ENCODE assay signal across 8 mouse cellular contexts in genomic region chr9:28247742-28248503, GRCm38 (mm10).
A peak's percentile ranks its signal among the peaks of the same experiment; 100 is the strongest.
DNase-seq lines count a peak whose midpoint lies in the region; ATAC-seq and TF ChIP-seq lines count a peak whose summit lies in the region.

No protein-coding gene starts in this region.

- H3K36me3 ChIP-seq in intestine, postnatal 0 days (ENCODE audit: control insufficient read depth, insufficient read depth): no peaks in the 10 kb centered on the region
- no peaks in the 10 kb centered on the region for H3K36me3 ChIP-seq in intestine, embryonic 15.5 days
- no peaks in the 10 kb centered on the region for H3K36me3 ChIP-seq in hindbrain, embryonic 15.5 days

- no peaks in the 10 kb centered on the region for H3K9me3 ChIP-seq in intestine, postnatal 0 days (ENCODE audit: control insufficient read depth)
- H3K9me3 ChIP-seq in intestine, embryonic 15.5 days: no peaks in the 10 kb centered on the region
- no peaks in the 10 kb centered on the region for H3K9me3 ChIP-seq in hindbrain, embryonic 15.5 days

- DNase-seq in ES-CJ7 (ENCODE audit: low read depth, low spot score): peak; percentile 43
- peak; percentile 45 to 65 for DNase-seq in cerebellum, postnatal 14 days
- DNase-seq in B cell, adult 2 months: no peak
- DNase-seq in thymus, adult 18-20 months: no peak
- no peak for DNase-seq in ovary, postnatal 36 days (ENCODE audit: low spot score)

- no peaks in the 10 kb centered on the region for H3K4me1 ChIP-seq in intestine, postnatal 0 days (replicated peaks; ENCODE audit: control insufficient read depth, insufficient read depth, low read length)
- H3K4me1 ChIP-seq in intestine, embryonic 15.5 days (replicated peaks): no peaks in the 10 kb centered on the region
- no peaks in the 10 kb centered on the region for H3K4me1 ChIP-seq in hindbrain, embryonic 15.5 days (replicated peaks)

- no peak overlapping the region for H3K4me3 ChIP-seq in intestine, postnatal 0 days (ENCODE audit: low read depth, low read length)
- H3K4me3 ChIP-seq in intestine, embryonic 15.5 days (replicated peaks): no peak overlapping the region
- no peak overlapping the region for H3K4me3 ChIP-seq in hindbrain, embryonic 15.5 days

- H3K9ac ChIP-seq in intestine, postnatal 0 days (ENCODE audit: low read depth, low read length): no peak overlapping the region
- H3K9ac ChIP-seq in intestine, embryonic 15.5 days: no peak overlapping the region
- H3K9ac ChIP-seq in hindbrain, embryonic 15.5 days: no peak overlapping the region

- no peaks in the 10 kb centered on the region for H3K27me3 ChIP-seq in intestine, postnatal 0 days (replicated peaks; ENCODE audit: control insufficient read depth, insufficient read depth, low read length)
- H3K27me3 ChIP-seq in intestine, embryonic 15.5 days (replicated peaks): no peaks in the 10 kb centered on the region
- no peaks in the 10 kb centered on the region for H3K27me3 ChIP-seq in hindbrain, embryonic 15.5 days

- TF ChIP-seq CTCF in intestine, postnatal 0 days (IDR thresholded peaks at IDR 0.05; ENCODE audit: low read depth): peak; percentile 77

- no peak overlapping the region for H3K4me2 ChIP-seq in intestine, postnatal 0 days (replicated peaks; ENCODE audit: low read depth)
- no peak overlapping the region for H3K4me2 ChIP-seq in intestine, embryonic 15.5 days (replicated peaks)
- H3K4me2 ChIP-seq in hindbrain, embryonic 15.5 days: no peak overlapping the region

- no peak for ATAC-seq in intestine, postnatal 0 days
- ATAC-seq in intestine, embryonic 15.5 days: no peak
- ATAC-seq in hindbrain, embryonic 15.5 days (ENCODE audit: low FRiP score, low read depth): peak; percentile 73

- WGBS in intestine, postnatal 0 days: 66% methylated on average over 7 of the region's 7 CpGs
- WGBS in intestine, embryonic 15.5 days: 61% methylated on average over 7 of the region's 7 CpGs
- 65% methylated on average over 7 of the region's 7 CpGs for WGBS in hindbrain, embryonic 15.5 days

- H3K27ac ChIP-seq in intestine, postnatal 0 days (ENCODE audit: low read depth, low read length): no peak overlapping the region
- no peak overlapping the region for H3K27ac ChIP-seq in intestine, embryonic 15.5 days
- H3K27ac ChIP-seq in hindbrain, embryonic 15.5 days (replicated peaks): no peak overlapping the region

Comparison
In these comparisons a context has a peak if more than half of its experiments do, and no peak if none do; other contexts are left out.
1. DNase-seq: peak in ES-CJ7 (single experiment) and cerebellum, postnatal 14 days (2 of 2); none in B cell, adult 2 months (0 of 2), thymus, adult 18-20 months (0 of 2) and ovary, postnatal 36 days (single experiment).